Mouse (Mus musculus): ENCODE measurements around the gene Mphosph9.

Gene Mphosph9

DNA sequence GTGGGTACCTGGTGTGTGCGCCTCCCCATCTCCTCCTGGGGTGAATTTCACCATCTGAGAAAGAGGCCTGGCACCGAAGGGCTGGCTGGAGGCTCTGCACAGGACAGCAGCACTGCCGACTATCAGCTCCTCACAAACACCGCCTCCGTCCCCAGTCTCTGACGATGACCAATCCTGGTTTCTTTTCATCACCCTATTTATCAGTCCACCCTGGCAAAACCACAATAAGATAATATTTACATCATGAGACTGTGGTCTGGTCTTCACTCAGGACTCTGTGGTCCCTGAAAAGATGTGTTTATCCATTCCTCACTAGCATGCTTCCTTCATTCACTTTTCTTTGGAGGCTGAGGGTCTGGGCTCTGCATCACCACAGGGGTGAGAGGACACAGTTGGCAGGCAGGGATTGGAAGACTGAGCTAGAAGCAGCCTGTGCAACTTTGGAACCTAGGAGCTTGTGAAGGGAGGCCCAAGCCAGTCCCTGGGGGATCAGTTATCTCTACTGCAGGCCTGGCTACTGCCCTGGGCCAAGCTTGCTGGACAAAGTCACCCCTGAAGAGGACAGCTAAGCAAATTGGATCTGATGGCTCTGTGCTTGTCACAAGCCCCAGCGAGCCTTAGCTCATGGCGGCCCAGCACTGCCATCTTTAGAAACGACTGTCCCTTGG is 123.5 kb downstream of the Mphosph9 start:
- ChIA-PET POLR2A (interaction anchor here in 1 of 4 experiments (1.0 to 2.3 kb wide), 3 partner anchors 11 to 27 kb away, joined by 3 to 6 read pairs (median 3); no protein-coding TSS in a partner anchor), CTCF (interaction anchor here in 1 of 4 experiments (0.9 kb wide), 1 partner anchor 23 kb away, joined by 3 read pairs; no protein-coding TSS in a partner anchor)

DNA sequence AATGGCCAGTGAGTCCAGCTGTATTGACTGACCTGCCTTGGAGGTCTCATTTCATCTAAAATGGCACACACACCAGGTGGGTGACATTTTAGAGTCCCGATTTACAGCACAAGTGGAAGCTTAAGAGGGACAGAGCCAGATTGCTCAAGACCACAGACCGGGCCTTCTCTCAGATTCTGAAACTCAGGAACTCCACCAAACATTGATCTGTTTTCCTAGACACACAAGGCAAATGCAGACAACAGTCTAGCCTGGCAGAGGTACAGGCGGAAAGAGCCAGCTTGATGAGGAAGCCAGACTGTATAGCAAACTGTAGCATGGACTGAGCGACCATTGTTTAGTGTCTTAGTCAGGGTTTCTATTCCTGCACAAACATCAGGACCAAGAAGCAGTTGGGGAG is 124.5 kb downstream of the Mphosph9 start:
- ChIA-PET CTCF (interaction anchor here in 1 of 4 experiments (0.5 kb wide), 1 partner anchor 538 kb away, joined by 4 read pairs; no protein-coding TSS in a partner anchor), POLR2A (interaction anchor here in 1 of 4 experiments (1.1 kb wide), 1 partner anchor 26 kb away, joined by 3 read pairs; no protein-coding TSS in a partner anchor)

DNA sequence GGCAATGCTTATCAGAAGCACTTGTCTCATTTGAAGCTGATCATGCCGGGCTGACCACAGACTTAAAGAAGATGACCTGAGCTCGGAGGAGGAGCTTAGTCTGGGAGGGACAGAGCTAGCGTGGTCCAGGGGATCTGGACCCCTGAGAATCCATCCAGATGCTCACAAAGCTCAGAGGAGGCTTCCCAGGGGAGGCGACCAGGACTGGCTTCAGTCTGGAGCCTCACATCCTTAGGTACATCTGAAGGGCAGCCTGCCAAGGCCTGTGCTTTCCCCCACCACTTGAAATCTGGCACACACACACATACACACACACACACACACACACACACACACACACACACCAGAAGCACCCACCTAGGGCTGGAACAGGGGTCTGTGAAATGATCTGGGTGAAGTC is 125.7 kb downstream of the Mphosph9 start:
- POLR2A ChIA-PET, result interaction anchor here in 2 of 4 experiments (0.6 to 0.7 kb wide), 2 partner anchors 27 to 74 kb away, joined by 3 read pairs; no protein-coding TSS in a partner anchor
- CTCF ChIA-PET, result no interaction called here

DNA sequence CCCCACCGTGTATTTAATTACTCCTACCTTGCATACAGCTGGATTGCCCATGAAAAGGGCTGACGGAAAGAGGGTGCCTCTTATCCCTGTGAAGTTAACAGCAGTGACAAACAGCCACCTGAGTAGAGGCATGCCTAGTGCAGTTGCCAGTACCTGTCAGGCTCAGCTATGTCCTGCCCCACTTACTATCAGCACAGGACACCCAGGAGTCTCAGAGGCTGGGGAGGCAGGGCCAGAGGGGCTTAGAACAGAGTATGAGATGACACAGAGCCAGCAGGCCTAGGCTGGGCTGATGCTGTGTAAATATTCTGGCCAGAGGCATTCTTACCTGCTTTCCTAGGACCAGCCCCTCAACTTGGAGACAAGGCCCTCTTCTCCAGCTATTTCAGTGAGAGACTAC is 126.2 kb downstream of the Mphosph9 start:
- ChIA-PET POLR2A (no interaction called here), CTCF (no interaction called here)

All from embryonic stem cell, embryonic (primary cell).